In the genomic region with DNA sequence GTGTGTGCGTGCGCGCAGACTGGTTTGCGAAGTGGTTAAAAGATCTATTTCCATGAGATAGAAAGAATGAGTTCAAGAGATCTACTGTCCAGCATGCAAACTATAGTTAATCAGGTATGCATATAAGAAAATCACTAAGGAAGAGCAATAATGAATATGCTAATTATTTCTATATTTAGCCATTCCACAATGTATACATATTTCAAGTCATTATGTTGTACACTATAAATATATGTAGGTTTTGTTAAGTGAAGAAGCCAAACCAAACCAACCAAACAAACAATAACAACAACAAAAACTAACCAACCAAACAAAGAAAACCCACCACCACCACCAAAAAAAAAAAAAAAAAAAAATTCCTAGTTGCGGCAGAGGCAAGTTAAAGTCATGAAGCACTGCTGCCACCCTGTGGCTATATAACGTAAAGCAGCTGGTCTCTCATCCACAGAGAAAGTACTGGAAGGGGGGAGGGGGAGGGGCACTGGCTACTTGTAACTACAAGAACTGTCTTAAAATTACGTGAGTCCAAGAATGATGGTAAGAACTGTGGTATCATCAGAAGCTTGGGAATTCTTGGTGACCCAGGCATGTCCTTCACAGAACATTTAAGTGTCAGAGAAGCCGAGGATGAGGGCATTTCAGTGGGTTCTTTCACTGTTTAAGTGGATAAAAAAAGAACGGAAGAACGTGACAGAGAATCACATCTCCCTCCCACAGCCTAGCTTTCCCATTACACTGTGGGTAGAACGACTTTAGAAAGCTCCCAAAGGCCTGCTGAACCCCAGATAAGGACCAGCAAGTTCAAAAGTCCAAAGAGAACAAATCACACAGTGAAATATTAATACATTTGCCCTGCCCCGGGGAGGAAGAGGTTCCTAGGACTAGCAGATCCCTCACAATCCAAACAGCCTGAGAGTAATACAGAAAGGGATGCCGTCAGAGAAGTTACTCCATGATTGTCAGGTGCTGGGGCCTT, we compare ENCODE assay signal across 8 mouse cellular contexts. TPM values are rescaled to one million over a fixed set of nuclear protein-coding genes. Genes with fewer than 3 reads are reported as not detected.
DNase-seq lines count a peak whose midpoint lies in the region; ATAC-seq lines count a peak whose summit lies in the region.

No protein-coding gene starts in this region.

- no peaks in the 10 kb centered on the region for H3K27me3 ChIP-seq in forebrain, embryonic 14.5 days (replicated peaks; ENCODE audit: control insufficient read depth, insufficient read depth, low read length)

- 55% methylated on average over 13 of the region's 13 CpGs for WGBS in forebrain, embryonic 14.5 days

- DNase-seq in MEL-GATA-1-ER (ENCODE audit: extremely low read depth, low read depth): peak; percentile 38
- DNase-seq in c-Kit-positive CD71-positive TER-119-negative erythroid progenitor cells, embryonic 14.5 days (ENCODE audit: low read depth): peak; percentile 75
- peak; percentile 92 for DNase-seq in forebrain, embryonic 14.5 days (ENCODE audit: low spot score)
- DNase-seq in heart, postnatal 4 days: peak; percentile 84
- DNase-seq in layer of hippocampus, adult 9-10 months (ENCODE audit: low spot score): peak; percentile 83
- DNase-seq in lung, postnatal 14 days: peak; percentile 84
- peak; percentile 95 for DNase-seq in retina, embryonic 14.5 days (ENCODE audit: low spot score)
- DNase-seq in thymus, postnatal 36 days: peak; percentile 64 to 65

- peak; percentile 67 for ATAC-seq in forebrain, embryonic 14.5 days

- no peak overlapping the region for H3K4me2 ChIP-seq in forebrain, embryonic 14.5 days (ENCODE audit: low read length)

- H3K4me1 ChIP-seq in forebrain, embryonic 14.5 days (ENCODE audit: control insufficient read depth, insufficient read depth, low read length): no peaks in the 10 kb centered on the region

- no peaks in the 10 kb centered on the region for H3K9me3 ChIP-seq in forebrain, embryonic 14.5 days (replicated peaks; ENCODE audit: control insufficient read depth, low read length)

- no peak overlapping the region for H3K4me3 ChIP-seq in forebrain, embryonic 14.5 days (ENCODE audit: low read depth, low read length)

- H3K36me3 ChIP-seq in forebrain, embryonic 14.5 days (ENCODE audit: control insufficient read depth, insufficient read depth, low read length): no peaks in the 10 kb centered on the region

- no peak overlapping the region for H3K9ac ChIP-seq in forebrain, embryonic 14.5 days (ENCODE audit: low read length)

- H3K27ac ChIP-seq in forebrain, embryonic 14.5 days (ENCODE audit: low read depth, low read length): no peak overlapping the region

RNA-seq across cellular contexts. Expression of gene Fam213a, which starts 19.8 kb away (rescaled TPM):
- polyA plus RNA-seq in forebrain, embryonic 14.5 days (2014; fragmentation: Nextera tagmentation; extraction: Ambion mirVana): 33.2 and 48.9 TPM in 2 replicates
- 10 to 100 TPM; 15.3 to 17.3 TPM for total RNA-seq in heart, postnatal 4 days (2021)

RNA-seq across cellular contexts. Expression of gene Dydc2, which starts 35.6 kb away (rescaled TPM):
- polyA plus RNA-seq in forebrain, embryonic 14.5 days (2014; fragmentation: Nextera tagmentation; extraction: Ambion mirVana): 0.58 and 0.74 TPM in 2 replicates
- not detected for total RNA-seq in heart, postnatal 4 days (2021)

RNA-seq across cellular contexts. Expression of gene Dydc1, which starts 39.3 kb away (rescaled TPM):
- 0.18 TPM in 1 of 2 replicates, not detected in the other for polyA plus RNA-seq in forebrain, embryonic 14.5 days (2014; fragmentation: Nextera tagmentation; extraction: Ambion mirVana)
- not detected for total RNA-seq in heart, postnatal 4 days (2021)

Comparison
In these comparisons a context has a peak if more than half of its experiments do, and no peak if none do; other contexts are left out.
1. DNase-seq: peak in every context shown above with its lines; median percentile 95 in retina, embryonic 14.5 days; 92 in forebrain, embryonic 14.5 days; 84 in heart, postnatal 4 days; 84 in lung, postnatal 14 days; 83 in layer of hippocampus, adult 9-10 months; 75 in c-Kit-positive CD71-positive TER-119-negative erythroid progenitor cells, embryonic 14.5 days; 64 in thymus, postnatal 36 days; 38 in MEL-GATA-1-ER.